Mouse (Mus musculus) gastrocnemius, postnatal 25 days (tissue): ENCODE results near the gene Dync2li1. TPM values are rescaled to one million over a fixed set of nuclear protein-coding genes. Genes with fewer than 3 reads are reported as not detected.

Experiments
- DNase-seq: peaks from one replicate; pipeline ENCODE4 v3.0.0; 2022
- long read RNA-seq, 2 experiments: library from polyadenylated mRNA; stranded (forward); transcript quantifications; one replicate each; pipeline ENCODE4 v2.0.0; 2021
- total RNA-seq, 2 experiments: library from RNA; stranded (reverse); gene quantifications; 1 replicate in 1 of 2; 2 replicates in 1 of 2; pipeline ENCODE4 v1.2.3; 2021

Dync2li1 gene
- 1 to 10 TPM; 3.1 to 3.6 TPM for total RNA-seq
- long read RNA-seq, experiment 1, partial matches to known transcripts: 0 of 3 reads
- long read RNA-seq, experiment 1, other reads (novel, unspliced or antisense): 0 of 3 reads
- long read RNA-seq, experiment 2, transcript Dync2li1-201 (13 exons, 1,354 nt): major isoform, 6 of 8 reads
- long read RNA-seq, experiment 2, partial matches to known transcripts: 0 of 8 reads
- long read RNA-seq, experiment 2, other reads (novel, unspliced or antisense): 2 of 8 reads

DNA sequence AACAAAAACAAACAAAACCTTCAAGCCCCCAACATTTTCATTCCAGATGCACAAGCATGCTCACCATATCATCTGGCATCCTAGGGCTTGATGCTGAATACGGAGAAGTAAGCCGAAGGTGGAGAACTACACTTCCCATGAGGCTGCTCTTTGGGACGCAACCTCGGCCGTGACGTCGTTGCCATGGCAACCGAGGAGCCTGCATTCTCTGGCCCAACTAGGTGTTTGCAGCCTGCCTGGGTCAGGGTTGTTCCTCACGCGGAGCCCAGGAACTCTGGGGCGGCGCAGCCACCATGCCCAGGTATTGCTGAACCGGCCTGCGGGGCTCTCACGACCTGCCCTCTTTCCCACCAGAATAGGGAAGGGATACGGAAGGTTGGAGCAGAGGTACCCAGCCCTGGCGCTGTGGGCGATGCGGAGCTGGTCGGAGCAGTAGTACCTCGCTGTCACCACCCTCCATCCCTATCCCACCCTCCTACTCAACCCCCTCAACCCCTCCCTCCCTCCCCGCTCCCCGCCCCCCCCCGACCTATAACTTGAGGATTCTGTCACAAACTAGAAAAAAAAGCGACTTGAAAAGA is at the start of gene Dync2li1:
Gene Dync2li1 (plus strand): TSS at position 221 of the 581 bp plus-strand sequence.
- DNase-seq: peak; percentile 78

DNA sequence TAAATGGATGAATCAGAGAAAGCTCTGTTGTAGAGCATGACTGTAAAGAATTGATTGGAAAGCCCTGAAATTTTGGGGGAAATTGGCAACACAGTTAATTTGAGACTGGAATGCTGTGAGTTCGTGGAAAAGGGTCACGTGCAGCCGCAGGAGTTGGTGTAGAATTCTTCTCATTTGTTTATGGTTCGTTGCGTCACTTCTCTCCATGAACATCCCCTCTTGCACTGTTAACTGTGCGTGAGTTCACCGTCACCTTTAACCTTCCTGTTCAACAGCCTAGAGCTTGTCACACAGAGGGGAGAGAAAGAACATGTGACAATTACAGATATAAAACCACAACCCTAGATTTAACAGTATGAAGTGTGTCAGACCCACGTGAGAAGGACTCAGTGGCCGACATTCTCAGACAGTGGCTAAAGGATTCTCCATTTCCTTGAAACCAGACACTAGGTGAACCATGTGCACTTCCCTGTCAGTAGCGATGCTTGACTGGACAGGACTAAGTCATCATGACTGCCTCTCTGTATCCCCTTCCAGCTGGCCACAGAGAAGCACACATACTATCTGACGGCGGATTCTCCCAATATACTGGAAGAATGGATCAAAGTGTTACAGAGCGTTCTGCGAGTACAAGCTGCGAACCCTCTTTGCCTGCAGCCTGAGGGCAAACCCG is 49.5 kb upstream of the Dync2li1 start:
- DNase-seq: no peak

DNA sequence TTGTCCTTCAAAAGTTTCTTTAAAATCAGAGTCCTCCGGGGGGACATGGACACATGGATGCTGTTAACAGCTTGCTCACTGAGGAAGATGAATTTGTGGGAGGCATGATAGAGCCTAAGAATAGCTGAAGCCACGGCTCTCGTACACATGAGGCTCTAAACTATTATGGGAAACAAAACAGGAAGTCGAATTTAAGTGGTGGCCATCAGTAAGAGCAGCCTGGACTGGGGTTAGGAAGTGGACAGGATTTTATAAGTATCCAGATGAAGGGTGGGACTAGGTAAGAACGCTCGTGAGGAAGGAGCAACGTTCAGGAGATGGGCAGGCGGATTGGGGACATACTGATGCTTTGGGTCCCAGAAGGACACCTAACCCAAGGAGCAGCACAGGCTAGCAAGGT is 47.0 kb upstream of the Dync2li1 start:
- no peak for DNase-seq

DNA sequence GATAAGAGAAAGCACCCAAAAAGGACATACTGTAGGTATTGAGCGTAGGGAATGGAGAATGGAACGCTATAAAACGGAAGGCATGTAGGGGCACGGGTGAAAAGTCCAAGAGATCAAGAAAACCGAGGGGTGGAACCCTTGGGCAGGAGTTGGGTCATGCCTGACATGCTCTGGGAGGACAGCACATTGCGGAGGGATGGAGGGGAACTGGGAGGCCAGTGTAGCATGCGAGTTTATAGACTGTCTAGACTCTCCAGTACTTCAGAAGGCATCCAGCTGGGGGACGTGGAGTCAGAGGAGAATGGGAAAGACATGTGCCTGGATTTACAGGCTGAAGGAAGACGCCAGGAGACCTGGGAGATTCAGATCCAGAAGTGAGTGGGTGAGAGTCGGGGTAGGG is 46.5 kb upstream of the Dync2li1 start:
- no peak for DNase-seq

DNA sequence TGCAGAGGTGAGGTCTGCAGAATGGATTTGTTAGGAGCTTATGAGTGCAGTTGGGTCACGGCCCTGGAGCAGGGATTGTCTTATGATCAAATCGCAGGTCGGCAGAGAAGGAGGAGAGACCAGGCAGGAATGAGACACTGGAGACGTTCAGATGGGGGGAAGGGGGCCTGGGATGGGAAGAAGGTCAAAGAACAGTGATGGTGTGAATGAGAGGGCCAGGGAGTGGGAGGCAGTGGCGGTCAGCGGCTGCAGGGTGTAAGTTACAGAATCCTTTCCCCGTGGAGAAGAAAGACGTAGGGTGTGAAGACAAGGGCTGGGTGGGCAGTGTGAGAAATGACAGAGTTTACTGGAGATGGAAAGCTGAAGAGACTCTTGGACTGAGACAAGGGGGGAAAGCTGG is 45.5 kb upstream of the Dync2li1 start:
- DNase-seq: no peak

DNA sequence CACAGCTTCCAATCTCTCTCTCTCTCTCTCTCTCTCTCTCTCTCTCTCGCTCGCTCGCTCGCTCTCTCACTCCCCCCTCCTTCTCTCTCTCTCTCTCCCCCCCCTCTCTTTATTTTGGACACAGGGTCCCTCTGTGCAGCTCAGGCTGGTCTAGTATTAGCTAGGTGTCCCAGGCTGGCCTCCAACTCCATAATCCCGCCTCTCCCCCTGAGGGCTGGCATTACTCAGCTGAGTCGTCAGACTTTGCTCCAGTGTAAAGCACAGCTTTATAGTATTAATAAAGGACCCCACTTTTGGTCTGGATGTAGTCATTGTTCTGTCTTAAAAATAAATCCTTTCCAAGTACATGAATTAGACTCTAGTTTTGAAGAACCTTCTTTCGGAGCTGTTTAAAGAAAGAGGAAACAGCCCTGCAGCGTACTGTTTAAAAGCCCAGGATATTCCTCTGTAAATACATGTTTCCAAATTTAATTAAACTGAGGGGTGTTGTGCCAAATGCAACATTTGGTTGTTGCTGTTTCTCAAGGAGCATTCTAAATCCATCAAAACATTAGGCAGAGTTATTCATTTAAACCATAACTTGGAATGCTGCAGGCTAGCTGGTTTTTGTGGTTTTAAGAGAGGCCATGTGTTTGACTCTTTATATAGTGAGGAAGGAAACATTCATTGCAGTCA is 44.4 kb upstream of the Dync2li1 start:
- DNase-seq: no peak

DNA sequence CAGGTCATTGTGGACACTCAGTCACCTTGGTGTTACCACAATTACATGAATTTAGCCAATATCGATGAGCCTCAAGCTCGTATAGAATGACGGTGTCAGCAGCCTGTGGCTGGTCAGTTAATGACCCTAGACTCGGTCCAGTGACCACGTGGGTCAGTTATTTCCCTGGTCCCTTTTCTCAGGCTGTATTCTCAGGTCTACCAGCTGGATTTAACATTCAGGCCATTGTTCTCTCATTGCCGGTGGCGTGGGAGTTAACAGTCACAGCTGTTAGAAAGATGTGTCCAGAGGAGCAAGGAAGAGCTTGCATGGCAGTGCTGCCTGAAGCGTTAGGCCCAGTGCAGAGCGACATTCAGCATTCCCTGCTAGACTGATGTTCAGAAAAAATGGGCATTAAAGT is 42.2 kb upstream of the Dync2li1 start:
- DNase-seq: no peak

DNA sequence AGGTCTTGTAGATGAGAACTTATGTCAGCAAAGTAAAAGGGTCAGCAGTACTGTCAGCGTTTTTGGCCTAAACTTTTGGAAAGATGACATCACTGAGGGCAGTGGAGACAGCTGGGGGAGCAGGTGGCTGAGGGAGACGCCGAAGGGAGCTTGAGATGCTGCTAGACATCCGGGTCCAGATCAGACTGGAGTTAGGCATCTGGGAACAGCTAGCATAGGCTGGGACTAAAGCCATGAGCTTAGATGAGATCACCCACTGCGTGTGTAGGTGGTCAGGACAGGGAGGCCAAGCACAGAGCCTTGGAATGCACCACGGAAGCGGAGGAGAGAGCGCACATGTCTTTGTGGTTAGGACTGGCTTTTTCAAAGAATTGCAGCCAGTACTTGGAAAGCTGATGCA is 41.2 kb upstream of the Dync2li1 start:
- DNase-seq: peak; percentile 64

DNA sequence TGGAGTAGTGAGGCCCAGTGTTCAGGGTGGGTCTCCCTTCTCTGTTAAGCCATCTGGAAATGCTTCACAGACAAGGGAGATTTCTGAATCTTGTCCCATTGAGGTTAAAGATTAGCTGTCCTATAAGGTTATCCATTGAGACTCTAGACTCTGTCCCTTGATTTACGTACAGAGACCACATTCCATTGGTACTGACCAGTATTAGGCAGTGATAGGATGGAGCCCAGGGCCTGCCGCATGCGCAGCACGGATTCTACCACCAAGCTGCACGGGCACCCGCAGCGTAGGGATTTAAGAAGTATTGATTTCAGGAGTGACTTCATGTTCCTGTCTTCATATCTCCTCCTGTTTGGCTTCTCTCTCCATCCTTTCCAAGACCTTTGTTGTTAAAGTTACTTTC is 36.2 kb upstream of the Dync2li1 start:
- no peak for DNase-seq

DNA sequence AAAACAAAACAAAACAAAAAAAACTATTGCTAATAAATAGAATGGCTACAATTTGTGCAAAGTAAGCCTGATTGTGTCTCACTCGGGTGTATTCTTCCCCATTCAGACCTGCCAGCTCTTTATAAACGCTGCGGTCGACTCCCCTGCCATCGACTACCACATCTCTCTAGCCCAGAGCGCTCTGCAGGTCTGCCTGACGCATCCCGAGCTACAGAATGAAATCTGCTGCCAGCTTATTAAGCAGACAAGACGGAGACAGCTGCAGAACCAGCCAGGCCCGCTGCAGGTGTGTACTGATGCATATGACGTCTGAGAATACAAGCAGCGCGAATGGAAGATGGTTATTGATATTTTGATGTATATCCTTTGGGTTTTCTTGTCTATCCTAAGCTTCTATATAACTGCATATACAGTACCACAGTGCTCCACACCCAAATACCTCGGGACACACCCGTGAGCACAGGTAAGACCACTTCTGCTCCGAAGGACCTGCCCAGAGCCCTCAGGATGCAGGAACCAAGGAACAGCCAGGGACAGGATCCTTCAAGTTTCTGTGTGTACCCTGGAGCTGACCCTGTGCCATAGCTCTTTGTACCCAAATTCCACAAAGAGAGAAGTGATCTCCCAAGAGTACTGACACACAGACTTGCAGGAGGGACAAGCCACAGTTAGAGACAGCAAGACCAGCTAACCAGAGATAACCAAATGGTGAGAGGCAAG is 34.7 kb upstream of the Dync2li1 start:
- DNase-seq: no peak

DNA sequence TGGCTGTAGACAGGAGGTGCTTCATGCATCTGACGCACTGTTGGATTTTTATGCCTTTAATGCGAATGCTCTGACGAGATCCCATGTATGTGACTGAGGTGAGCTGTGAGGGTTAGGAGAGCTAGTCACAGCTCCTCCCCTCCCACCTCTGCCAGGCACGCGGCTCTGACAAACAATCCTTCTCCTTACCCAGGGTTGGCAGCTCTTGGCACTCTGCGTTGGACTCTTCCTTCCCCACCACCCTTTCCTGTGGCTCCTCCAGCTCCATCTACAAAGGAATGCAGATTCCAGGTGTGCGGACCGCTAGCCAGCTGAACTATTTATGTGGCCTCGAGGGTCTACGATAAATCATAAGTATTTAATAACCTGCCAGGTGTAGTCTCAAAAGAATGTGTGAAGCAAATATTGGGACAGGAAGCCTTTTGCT is 30.3 kb upstream of the Dync2li1 start:
- no peak for DNase-seq

DNA sequence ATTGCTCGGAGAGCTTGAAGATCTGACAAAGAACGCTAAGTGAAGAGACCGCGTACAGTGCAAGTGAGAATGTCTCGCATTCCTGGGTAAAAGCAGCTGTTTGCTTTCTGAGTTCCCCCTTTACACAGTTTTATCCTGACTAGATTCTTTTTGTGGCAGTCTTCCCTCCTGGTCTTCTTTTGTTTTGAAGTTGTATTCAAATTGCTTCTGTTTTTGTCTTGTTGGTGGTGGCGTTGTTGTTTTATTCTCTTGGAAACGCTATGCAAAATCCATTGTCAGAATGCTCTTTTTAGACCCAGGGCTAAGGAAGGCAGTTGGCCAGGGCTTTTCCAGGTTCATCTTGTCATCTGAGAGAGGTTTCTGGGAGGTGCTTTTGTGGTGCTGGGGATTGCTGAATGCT is 29.8 kb upstream of the Dync2li1 start:
- DNase-seq: no peak

DNA sequence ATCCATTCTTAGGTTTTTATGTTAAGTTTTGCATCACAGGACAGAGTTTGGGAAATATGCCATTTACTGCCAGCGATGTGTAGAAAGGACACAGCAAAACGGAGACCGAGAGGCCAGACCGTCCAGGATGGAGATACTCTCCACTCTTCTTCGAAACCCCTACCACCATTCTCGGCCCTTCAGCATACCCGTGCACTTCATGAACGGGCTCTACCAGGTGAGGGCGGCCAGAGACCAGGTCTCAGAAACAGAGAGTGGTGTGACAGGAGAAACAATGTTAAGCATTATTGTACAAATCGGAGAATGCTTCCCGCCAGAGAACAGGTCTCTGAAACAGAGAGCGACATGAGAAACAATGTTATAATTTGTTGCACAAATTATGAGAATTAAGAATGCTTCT is 28.4 kb upstream of the Dync2li1 start:
- DNase-seq: no peak

DNA sequence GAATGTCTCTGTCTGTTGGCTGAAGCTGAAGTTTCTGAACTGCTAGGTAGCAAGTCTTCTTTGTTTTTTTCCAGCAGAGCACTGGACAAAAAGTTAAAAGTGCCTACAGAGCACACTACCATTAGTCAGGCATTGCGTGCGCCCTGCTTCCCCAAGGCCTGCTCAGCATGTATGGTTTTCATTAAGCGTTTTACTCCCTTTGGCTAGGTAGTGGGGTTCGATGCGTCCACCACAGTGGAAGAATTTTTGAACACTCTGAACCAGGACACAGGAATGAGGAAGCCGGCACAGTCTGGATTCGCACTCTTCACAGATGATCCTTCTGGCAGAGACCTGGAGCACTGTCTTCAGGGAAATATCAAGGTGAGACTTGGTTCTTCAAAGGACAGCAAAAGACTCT is 27.4 kb upstream of the Dync2li1 start:
- no peak for DNase-seq

DNA sequence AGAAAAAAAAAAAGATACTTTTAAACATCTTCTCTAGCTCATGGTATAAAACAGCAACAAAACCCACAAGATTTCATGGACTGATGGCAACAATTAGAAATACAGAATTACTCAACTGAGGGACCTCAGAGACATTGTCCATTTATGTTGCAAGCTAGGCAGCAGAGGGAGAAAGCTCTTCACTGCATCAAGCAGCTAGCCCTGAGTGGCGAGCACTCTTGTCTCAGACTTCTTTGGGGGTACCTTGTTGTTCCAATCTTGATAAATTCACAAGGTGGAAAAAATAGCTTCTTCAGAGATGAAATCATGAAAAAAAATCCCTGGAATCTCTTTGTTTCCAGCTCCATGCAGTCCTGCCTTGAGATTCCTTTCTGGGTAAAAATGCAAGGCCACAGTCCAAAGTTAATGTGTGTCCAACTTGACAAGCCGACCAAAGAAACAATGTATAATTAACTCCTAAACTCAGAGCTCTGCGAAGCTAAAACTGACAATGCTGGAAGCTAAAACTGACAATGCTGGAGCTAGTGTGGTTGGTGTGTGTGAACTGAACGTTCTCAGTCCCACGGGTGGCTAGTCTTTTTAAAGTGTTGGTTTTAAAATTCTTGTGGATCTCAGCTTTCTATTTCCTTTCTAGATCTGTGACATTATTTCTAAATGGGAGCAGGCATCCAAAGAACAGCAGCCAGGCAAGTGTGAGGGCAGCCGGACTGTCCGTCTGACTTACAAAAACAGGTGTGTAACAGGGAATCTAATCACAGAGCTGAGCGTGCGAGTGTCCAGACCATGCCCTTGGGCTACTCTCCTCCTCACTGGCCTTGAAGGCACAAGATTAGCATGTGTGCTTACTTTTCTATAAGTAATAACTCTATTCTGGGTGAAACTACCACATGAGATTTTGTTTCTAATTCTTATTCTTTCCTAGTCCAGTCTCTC is 26.0 kb upstream of the Dync2li1 start:
- DNase-seq: no peak

DNA sequence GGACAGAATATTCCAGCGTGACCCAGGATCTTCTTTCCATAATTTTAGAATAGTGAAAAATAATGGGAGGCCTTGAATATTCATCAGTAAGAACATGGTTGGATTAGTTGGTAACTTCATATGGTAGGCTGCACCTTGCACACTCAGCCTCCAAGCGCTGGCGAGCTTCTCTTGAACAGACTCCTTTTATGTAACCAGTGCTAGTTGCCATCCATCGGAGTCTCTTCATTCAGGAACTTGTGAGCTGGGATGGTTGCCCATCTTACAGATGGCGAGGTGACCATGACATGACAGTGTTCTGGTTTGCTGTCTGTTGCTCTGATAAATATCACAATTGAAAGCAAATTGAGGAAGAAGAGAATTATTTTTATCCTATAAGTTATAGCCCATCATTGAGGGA is 24.5 kb upstream of the Dync2li1 start:
- DNase-seq: no peak

DNA sequence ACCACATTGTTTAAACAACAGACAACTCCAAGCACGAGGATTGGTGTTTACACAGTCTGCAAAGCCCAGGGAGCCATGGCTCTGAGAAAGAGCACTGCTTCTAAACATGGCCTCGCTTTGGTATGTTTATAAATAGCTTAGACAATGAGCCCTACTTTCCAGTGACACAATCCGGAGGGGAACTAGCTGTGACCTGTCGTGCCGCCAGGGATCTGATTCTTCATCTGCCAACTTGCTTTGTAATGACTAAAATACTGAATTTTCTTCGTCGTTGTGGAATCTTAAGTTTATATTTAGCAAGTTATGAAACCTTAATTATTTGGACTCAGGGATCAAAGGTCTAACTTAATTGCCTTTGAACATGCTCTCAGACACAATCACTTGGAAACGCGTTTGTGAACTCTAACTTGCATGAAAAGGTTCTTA is 23.1 kb upstream of the Dync2li1 start:
- no peak for DNase-seq

DNA sequence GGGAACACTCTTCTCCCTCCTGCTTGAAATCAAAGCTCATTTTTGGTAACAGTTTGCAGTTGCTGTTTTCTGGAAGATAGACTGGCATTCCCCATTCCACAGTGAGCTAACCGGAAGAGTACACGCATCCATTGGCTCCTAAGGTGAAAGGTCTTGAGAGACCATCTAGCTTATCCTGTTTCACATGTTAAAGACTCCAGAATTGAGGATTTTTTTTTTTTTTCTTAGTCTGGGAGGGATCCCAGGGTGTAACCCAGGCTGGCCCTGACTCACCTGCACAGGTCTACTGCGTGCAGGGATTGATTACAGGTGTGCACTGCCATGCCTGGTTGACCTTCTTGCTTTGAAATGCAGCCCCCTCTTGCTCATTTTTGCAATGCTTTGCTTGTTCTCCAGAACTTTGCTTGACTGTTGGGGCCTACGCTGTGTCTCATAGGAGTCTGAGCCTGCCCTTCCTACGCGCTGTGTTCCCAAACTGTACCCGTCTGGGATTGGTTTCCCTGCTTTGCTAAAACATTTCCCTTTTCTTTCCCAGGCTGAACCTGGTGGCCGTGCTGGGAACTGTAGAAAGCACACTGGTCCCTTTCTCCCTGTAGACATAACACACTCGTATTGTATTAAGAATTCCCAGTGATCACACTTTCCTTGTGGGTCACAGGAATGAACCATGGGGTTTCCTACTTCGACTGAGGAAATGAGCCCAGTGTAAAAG is 22.4 kb upstream of the Dync2li1 start:
- DNase-seq: no peak

DNA sequence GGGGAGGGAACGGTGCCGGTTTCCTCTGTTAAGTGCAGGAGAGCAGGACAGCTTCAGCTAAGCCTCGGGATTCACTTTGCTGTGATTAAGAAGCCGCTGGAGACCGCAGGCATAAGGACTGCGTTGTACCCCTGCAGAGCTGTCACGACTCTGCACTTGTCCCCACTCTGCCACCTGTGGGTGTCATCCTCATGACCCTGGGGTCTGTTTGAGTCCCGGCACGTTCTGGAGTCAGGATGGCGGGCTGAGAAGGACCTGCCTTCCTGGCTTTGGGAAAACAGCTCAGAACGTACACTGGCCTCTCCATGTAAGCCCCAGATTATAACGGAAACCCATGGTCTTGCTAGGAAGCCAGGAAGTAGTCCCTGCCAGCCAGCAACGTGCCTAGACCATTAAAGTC is 19.3 kb upstream of the Dync2li1 start:
- no peak for DNase-seq

DNA sequence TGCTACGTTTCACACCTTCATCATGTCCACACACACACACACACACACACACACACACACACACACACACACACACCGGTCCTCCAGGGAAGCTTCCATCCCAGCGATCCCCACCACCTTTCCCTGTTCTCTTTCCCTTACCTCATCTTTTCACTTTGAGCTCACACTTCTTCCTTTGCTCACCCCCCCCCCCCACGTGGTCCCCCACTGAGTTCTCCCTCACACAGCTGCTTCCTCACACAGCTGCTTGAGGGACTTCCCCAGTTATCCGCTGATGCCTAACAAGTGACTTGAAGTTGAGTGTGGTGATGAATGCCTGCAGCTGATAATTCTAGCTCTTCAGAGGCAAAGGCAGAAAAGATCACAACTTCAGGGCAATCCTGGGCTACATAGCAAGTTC is 18.7 kb upstream of the Dync2li1 start:
- DNase-seq: no peak

DNA sequence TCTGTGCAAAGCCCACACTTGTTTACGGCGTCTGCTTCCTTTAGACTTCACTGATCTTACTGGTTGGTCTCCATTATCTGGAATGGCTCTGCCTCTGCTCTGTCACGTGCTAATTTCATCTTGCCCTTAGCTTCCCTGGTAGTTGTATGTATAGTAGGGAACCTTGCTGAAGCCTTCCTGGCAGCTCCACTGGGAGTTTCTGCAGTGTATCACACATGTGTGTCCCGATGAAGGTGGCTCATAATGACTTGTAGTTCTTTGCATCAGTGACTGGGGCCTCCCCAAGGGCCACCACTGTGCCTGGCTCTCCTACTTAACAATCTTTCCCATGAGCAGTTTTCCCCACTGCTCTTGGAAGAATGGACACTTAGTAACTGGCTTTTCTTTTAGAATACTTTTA is 17.7 kb upstream of the Dync2li1 start:
- DNase-seq: no peak
